Mouse (Mus musculus) heart, adult 2 months (tissue): Measurements from ENCODE around the gene Aanat.

Experiments used
- CTCF ChIP-seq: fragments of 200-600 bp; IDR thresholded peaks from 2 replicates; pipeline ENCODE4 v1.8.1; 2022; ENCODE audit warnings: antibody characterized with exemption, mild to moderate bottlenecking, moderate library complexity
- POLR2A ChIP-seq: fragments of 200-500 bp; IDR thresholded peaks from 2 replicates; pipeline ENCODE4 v1.6.1; 2011; ENCODE audit warnings: mild to moderate bottlenecking, low read depth, low read length, control low read depth; ENCODE audit not compliant: insufficient read depth

- TF ChIP-seq POLR2A (no peak), CTCF (no peak)
Observed at GRCm38 (mm10) chr11:116619156-116619555, 32.9 kb downstream of the Aanat start.
